Mouse (Mus musculus) olfactory bulb, adult 2 months (tissue): ENCODE results near the gene Adam17.

ENCODE experiments used
- CTCF ChIP-seq: fragments of 200-500 bp; IDR thresholded peaks from 2 replicates; pipeline ENCODE4 v1.5.1; 2012; ENCODE audit warnings: low read depth, mild to moderate bottlenecking, low read length, moderate library complexity; ENCODE audit not compliant: insufficient read depth
- POLR2A ChIP-seq: fragments of 200-500 bp; IDR thresholded peaks from 2 replicates; pipeline ENCODE4 v1.6.1; 2012; ENCODE audit warnings: mild to moderate bottlenecking, low read depth, low read length, moderate library complexity; ENCODE audit not compliant: insufficient read depth

GRCm38 (mm10) chr12:21373820-21374475 lies 516 bp upstream of the Adam17 start:
- TF ChIP-seq CTCF (no peak), POLR2A (no peak)
